Mouse (Mus musculus): Measurements from ENCODE around the gene Spata2. TPM values are rescaled to one million over a fixed set of nuclear protein-coding genes. Genes with fewer than 3 reads are reported as not detected.

Gene Spata2
- polyA plus RNA-seq, 1 experiment: 45.9 TPM

DNA sequence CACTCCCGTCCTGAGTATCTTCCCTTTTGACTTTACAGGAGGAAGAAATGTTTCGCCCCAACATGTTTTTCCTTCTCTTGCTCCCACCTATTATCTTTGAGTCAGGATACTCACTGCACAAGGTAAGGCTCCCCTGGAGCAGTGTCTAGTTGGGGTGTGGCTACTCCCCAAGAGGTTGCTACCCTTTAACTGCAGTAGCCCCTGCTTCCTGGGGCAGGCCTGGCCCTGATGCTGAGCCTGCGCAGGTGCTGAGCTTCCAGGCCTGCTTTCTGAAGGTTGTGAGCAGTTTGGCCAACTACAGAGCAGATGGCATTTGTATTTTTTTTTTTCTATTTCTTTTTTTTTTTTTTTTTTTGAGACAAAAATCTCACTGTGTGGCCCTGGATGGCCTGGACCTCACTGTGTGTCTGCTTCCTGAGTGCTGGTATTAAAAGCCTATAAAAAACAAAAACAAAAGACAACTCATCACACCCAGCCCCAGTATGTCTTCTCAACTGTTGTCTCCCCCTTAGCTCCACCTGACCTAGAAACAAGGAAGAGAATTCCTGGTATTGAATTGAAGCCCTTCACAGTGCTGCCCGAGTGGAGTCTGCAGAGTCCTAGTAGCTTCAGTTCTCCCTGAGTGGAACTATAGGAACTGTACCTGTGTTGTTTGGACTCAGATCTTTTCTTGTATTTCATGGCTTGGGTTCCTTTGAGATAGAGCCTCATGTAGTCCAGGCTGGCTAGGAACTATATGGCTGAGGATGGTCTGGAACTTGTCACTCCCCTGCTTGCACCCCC, 49.1 kb downstream of the Spata2 start:
- DNase-seq (ENCODE audit: low read depth): no peak
- no peak for TF ChIP-seq POLR2A (IDR thresholded peaks at IDR 0.05; ENCODE audit: borderline replicate concordance, extremely low read depth, insufficient read depth, insufficient read length, poor library complexity, severe bottlenecking)

DNA sequence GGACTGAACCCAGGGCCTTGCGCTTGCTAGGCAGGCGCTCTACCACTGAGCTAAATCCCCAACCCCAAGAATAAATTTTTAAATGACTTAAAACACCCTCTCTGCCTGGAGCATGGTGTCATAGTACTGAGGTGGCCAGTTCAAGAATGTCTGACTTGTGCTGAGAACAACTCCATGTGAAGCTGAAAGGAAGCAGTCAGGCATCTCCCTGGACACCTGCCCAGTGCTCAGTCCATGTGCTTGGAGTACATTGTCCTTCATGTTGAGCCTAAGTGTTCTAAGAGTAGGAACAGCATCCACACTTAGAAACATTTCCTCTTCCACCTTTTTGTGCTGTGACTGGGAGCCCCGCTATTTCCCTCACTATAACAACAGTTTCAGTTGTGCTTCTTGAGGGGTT, 53.3 kb downstream of the Spata2 start:
- DNase-seq (ENCODE audit: low read depth): no peak
- no peak for TF ChIP-seq CTCF (IDR thresholded peaks at IDR 0.05; ENCODE audit: borderline replicate concordance, extremely low read depth, insufficient read depth, insufficient read length)
- TF ChIP-seq POLR2A (IDR thresholded peaks at IDR 0.05; ENCODE audit: borderline replicate concordance, extremely low read depth, insufficient read depth, insufficient read length, poor library complexity, severe bottlenecking): no peak

DNA sequence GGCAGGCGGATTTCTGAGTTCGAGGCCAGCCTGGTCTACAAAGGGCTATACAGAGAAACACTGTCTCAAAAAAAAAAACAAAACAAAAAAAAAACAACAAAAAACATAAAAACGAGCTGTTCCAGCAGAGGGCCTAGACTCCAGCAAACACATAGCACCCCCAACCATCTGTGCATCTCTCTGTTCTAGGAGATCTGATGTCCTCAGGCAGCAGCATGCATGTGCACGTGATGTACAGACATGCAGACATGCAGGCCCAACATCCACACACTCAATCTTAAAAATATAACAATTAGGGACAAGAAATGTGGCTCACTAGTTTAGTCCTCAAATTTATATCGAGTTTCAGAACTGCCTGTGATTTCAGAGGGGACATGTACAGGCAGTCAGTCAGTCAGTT, 56.3 kb downstream of the Spata2 start:
- TF ChIP-seq POLR2A (IDR thresholded peaks at IDR 0.05; ENCODE audit: borderline replicate concordance, extremely low read depth, insufficient read depth, insufficient read length, poor library complexity, severe bottlenecking): no peak
- no peak for TF ChIP-seq CTCF (IDR thresholded peaks at IDR 0.05; ENCODE audit: borderline replicate concordance, extremely low read depth, insufficient read depth, insufficient read length)
- DNase-seq (ENCODE audit: low read depth): no peak

DNA sequence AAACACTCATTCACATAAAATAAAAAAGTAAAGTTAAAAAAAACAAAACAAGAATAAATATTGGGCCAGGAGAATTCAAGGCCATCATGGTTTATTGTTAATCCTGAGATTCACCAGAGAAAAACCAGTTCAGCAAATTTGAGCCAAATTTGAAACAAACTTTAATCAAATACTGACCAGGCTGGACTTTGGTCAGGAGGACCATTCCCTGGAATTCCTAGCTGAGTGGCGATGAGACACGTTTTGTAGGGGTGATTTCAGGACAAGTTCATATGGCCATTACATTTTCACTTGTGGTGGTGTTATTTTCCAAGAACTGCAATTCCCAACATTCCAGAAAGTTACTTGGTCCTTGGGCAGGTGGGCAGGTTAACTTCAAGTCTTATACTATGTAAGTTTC, 57.1 kb downstream of the Spata2 start:
- no peak for DNase-seq (ENCODE audit: low read depth)
- TF ChIP-seq CTCF (IDR thresholded peaks at IDR 0.05; ENCODE audit: borderline replicate concordance, extremely low read depth, insufficient read depth, insufficient read length): no peak
- no peak for TF ChIP-seq POLR2A (IDR thresholded peaks at IDR 0.05; ENCODE audit: borderline replicate concordance, extremely low read depth, insufficient read depth, insufficient read length, poor library complexity, severe bottlenecking)

DNA sequence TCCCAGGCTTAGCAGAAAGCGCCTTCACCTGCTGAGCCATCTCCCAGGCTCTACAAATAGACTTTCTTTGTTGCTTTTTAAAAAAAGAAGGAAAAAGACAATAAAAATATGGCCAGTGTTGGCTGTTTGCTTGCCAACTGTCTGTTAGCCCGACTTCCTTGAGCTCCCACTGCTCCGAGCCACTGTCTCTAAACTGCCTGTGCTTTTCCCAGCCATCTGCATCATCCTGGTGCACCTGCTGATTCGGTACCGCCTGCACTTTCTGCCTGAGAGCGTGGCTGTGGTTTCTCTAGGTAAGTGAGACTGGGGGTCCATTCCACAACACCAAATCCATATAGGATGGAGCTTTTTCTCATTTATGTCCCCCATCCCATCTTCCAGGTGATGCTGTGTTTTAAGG, 58.1 kb downstream of the Spata2 start:
- TF ChIP-seq POLR2A (IDR thresholded peaks at IDR 0.05; ENCODE audit: borderline replicate concordance, extremely low read depth, insufficient read depth, insufficient read length, poor library complexity, severe bottlenecking): no peak
- no peak for TF ChIP-seq CTCF (IDR thresholded peaks at IDR 0.05; ENCODE audit: borderline replicate concordance, extremely low read depth, insufficient read depth, insufficient read length)
- no peak for DNase-seq (ENCODE audit: low read depth)

DNA sequence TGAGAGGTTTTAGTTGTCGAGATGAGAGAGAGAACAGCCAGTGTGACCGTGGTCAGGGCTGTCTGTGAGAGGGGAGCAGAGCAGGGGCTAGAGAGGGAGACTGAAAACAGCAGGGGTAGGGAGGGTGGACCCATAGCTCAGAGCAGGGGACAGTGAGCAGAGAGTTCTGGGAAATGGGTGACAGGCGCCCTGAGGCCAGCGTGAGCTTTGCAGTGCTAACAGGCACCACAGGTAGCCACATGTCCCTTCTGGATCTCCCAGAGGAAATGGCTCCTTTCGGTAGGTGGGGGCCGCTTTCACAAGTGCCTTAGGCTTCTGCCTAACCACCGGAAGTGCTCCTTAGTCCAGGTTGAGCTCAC, 61.3 kb downstream of the Spata2 start:
- TF ChIP-seq CTCF (IDR thresholded peaks at IDR 0.05; ENCODE audit: borderline replicate concordance, extremely low read depth, insufficient read depth, insufficient read length) (no peak), POLR2A (IDR thresholded peaks at IDR 0.05; ENCODE audit: borderline replicate concordance, extremely low read depth, insufficient read depth, insufficient read length, poor library complexity, severe bottlenecking) (no peak)
- no peak for DNase-seq (ENCODE audit: low read depth)

Other genes starting within 250 kb of the Spata2 start
- gene B4galt5, start 143.7 kb downstream of the Spata2 start, polyA plus RNA-seq (2012; rRNA removed): 17.6 and 36.9 TPM in 2 replicates
- gene Slc9a8, start 71.2 kb downstream of the Spata2 start, polyA plus RNA-seq (2012; rRNA removed): 45.5 and 46.2 TPM in 2 replicates
- 133 and 160 TPM in 2 replicates for gene Rnf114, start 242 bp downstream of the Spata2 start, polyA plus RNA-seq (2012; rRNA removed)
- 7.8 and 12.0 TPM in 2 replicates for gene Snai1, start 45.3 kb upstream of the Spata2 start, polyA plus RNA-seq (2012; rRNA removed)
- 144 and 183 TPM in 2 replicates for gene Ube2v1, start 139.2 kb upstream of the Spata2 start, polyA plus RNA-seq (2012; rRNA removed)
- 3.5 and 9.4 TPM in 2 replicates for gene Gm20431, start 168.6 kb upstream of the Spata2 start, polyA plus RNA-seq (2012; rRNA removed)
- gene Cebpb, start 196.0 kb upstream of the Spata2 start, polyA plus RNA-seq (2012; rRNA removed): 5.8 and 6.5 TPM in 2 replicates
- gene Tmem189, start 196.9 kb upstream of the Spata2 start, polyA plus RNA-seq (2012; rRNA removed): 51.2 and 57.2 TPM in 2 replicates

Measured in brain, embryonic 14.5 days (tissue).